Mouse (Mus musculus) regulatory T cell (primary cell): Measurements from ENCODE around the gene Rgl2.

Experiments
- in situ Hi-C: fragments of 300-600 bp; cut with MboI, MseI; formaldehyde crosslinking; loops from one replicate; pipeline ENCODE4 v1.15.1; 2025; ENCODE audit warnings: high pct_unique_total_duplicates

The Rgl2 gene

GRCm38 (mm10) chr17:33959948-33960347 is 30.6 kb downstream of the Rgl2 start:
- in situ Hi-C loops: loop anchor here (5.0 kb wide), 1 partner anchor 62 kb away; the partner anchor contains the start of gene Ring1

GRCm38 (mm10) chr17:33962876-33963275 is 33.5 kb downstream of the Rgl2 start:
- in situ Hi-C loops: no loop called here

DNA sequence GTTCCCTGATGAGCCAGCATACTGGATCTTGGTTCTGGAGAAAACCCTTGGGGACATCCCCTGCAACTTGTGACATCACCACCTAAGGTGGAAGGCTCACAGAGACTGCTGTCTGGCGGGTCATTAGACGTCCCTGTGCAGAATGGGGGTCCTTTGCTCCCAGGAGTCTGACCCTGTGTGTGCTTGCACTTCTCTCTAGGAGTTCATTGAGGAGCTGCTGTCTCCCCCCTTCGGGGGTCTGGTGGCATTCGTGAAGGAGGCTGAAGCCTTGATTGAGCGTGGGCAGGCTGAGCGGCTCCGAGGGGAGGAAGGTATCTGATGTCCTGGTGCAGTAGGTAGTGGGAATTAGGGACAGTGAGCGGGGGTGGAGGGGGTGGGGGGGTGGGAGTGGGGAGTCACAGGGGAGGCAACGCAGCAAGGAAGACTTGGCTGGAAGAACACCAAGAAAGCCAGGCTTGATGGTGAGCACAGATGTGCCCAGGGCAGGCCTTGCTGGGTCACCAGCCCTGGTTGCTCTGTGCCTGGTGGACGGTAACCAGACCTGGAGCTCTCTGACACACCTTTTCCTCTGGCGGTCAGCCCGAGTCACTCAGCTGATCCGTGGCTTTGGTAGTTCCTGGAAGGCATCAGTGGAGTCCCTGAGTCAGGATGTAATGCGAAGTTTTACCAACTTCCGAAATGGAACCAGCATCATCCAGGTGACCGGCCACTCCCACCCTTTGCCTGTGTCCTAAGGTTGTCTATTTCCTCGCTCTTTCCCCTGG is 35.9 kb downstream of the Rgl2 start:
- in situ Hi-C loops: no loop called here

DNA sequence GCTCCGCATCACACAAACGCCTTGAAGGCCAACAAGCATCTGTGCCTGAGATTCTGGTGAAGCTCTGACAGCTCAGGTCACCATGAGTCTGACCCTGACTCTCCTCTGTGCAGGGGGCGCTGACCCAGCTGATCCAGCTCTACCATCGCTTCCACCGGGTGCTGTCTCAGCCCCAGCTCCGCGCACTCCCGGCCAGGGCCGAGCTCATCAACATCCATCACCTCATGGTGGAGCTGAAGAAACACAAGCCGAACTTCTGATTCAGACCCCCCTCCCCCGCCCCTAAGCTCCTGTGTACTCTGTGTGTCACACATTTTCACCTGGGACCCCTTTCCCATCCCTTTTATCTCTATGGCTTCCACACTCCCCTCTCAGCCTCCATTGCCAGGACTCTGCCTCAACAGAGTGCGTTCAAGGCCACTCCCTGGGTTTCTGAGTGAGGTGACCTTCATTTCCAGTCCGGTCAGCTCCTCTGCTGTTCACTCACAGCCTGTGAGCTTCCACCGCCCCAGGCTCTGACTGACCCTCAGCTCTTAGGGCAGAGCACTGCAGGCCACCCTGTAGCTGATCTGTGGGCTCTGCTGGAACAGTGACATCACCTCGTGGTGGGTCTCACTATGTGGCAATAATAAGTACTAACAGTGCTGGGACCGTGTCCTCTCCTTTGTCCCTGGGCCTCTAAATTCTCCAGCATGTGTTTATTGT is 36.7 kb downstream of the Rgl2 start:
- in situ Hi-C loops: no loop called here

DNA sequence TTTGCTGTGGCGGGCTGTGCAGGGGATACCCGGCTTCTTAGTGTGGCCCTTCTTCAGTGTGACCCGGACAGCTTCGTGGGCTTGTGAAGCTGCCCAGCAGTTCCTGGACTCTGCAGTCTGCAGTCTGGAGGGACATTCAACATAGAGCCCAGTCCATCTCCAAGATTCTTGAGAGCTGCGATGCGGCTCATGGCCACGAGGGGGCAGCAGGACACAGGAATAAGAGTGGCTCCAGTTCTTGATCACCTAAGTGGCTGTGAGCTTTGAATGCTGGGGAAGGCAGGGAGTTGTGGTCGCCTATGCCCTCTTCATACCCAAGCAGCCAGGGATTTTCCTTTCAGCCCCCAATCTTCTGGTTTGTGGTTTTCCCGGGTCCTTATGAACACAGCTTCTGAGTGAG is 39.1 kb downstream of the Rgl2 start:
- in situ Hi-C loops: no loop called here

DNA sequence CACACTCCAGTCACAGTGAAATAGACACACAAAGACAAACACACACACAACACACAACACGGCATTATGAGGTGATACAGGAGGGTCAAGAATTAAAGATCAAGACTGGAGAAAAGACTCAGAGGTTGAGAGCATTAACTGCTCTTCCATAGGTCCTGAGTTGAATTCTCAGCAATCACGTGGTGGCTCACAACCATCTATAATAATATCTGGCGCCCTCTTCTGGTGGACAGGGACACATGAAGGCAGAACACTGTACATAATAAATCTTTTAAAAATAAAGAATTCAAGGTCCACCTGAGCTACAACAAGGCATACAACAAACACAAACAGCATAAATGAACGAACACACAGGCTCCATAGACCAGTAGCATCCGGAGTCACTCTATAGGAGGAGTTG is 39.6 kb downstream of the Rgl2 start:
- in situ Hi-C loops: no loop called here

DNA sequence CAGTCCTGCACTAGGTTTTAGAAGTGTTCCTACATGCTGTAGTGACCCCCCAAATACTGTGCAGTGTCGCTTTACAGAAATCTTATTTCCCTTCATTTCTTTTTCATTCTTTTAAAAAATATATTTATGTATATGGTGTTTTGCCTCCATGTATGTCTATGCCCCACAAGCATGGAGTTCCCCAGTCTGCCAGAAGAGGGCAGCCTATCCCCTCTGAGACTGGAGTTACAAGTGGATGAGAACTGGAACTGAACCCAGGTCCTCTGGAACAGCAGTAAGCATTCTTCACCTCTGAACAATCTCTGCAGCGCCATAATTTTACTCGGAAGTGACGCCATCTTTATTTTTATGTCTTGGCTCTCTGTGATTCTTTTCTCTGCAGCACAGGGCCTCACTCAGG is 40.1 kb downstream of the Rgl2 start:
- in situ Hi-C loops: no loop called here

DNA sequence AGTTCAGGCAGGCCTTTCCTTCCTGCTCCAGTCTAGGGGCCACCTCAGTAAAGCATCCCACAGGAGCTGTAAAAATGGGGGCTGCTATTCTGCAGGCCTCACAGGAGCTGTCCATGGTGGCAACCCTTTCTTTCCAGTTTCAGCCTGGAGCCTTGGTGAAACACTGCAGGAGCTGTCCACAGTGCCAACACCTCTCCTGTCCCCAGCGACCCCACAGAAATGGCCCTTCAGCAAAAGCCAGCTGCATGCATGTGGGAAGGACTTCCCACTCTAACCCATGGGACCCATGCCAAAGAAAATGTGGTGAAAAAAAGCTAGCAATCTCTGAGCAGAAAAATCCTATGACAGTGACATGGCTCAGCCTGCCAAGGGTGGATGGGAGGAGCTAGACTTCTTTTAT is 43.3 kb downstream of the Rgl2 start:
- in situ Hi-C loops: no loop called here

DNA sequence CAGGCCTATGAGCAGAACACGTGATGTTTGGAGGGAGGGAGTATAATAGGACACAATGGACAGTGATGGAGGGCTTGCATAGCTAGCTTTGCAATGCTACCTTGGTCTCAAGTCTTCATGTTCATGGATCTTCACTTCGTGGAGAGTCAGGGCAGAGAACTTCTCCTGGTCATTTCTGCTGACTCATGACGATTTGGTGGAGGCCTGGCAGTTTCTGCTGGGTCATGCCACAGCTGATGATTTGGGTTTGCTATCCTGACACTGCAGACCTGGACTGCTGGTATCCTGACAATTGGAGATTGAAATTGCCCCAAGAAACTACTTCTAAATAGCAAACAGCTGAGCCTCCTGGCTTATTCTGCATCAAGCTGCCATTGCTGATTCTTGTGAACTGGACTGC is 44.2 kb downstream of the Rgl2 start:
- in situ Hi-C loops: no loop called here

GRCm38 (mm10) chr17:33977861-33978557 is 48.7 kb downstream of the Rgl2 start:
- in situ Hi-C loops: loop anchor here (25.0 kb wide), 1 partner anchor 1409 kb away; the partner anchor contains the start of gene H2-Q4

DNA sequence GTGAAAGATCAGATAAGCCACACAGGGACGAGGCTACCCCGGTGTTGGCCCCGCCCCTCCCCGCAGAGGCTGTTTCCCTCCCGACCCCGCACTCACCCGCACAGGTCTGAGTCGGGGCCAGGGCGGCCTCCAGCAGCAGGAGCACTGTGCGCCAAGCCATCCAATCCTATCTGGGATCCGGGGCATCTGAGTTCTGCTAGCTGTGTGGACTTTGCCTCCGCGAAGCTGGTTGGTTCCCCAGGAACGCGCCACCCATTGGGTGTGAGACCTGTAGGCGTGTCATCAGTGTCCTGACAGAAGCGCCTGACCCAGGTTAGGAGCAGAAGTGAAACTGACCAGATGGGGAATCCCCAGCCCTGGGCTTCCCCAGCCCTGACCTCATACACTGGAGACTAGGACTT is 49.3 kb downstream of the Rgl2 start:
- in situ Hi-C loops: loop anchor here (25.0 kb wide), 1 partner anchor 1409 kb away; the partner anchor contains the start of gene H2-Q4

- in situ Hi-C loops: loop anchor here (25.0 kb wide), 1 partner anchor 1408 kb away; the partner anchor contains the start of gene H2-Q4
Observed at GRCm38 (mm10) chr17:33979512-33980050, 50.2 kb downstream of the Rgl2 start.

DNA sequence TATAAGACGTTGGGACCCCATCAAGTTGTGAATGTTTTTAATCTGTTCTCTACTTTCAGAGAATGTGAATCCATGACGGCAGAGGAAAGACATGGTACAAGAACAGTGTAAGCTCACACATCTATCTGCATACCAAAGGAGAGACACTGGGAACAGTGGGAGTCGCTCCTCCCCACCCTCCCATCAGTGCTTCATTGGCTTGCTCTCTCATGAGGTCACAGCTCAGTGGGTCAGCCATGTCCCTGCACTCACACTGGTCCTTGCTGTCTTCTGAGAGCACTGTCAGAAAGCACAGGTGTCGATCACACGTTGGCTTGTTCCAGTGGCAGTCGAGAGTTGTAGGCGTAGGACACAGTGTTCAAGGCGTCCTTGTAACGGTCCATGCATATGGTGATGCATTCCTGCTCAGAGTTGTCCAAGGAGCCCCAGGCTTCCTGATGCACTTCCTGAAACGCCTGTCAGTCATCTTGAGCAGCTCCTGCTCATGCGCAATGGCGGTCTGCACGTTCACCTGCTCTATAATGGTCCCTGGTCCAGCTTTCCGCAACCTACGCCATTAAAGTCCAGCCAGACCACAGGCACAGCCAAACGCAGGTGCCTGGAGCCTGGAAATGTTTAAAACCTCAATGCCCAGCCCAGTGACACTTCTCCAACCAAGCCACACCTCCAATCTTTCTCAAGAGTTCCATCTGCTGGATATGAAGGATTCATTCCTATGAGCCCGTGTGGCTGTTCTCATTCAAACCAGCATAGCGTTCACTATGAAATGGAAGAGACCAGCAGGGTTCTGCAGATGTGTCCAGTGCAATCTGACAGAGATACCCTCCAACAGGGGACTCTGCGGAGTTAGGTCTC is 51.1 kb downstream of the Rgl2 start:
- in situ Hi-C loops: loop anchor here (25.0 kb wide), 1 partner anchor 1407 kb away; the partner anchor contains the start of gene H2-Q4

DNA sequence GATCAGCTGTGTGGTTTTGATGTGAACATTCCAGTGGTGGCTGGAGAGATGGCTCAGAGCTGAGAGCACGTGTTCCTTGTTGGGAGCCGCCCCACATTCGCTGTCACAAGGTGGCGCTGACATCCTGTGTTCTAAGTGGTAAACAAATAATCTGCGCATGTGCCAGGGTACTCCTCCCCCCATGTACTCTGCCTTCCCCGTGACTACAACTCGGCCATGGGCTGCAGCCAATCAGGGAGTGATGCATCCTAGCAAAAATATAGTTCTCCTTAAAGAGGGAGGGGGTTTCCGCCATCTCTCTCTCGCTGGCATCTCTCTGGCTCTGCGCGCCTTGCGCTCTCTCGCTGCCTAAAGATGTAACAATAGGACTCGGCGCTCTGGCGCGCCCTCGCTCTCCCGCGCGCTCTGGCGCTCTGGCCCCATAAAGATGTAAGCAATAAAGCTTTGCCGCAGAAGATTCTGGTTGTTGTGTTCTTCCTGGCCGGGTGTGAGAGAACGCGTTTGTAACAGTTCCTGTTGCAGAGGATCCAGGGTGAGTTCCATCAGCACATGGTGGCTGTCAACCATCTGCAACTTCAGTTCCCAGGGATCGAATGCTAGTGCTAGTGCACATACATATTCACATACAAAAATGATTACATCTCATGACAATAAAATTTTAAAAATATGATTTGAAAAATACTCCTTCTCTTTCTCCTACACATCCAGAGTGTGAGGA is 52.0 kb downstream of the Rgl2 start:
- in situ Hi-C loops: loop anchor here (25.0 kb wide), 1 partner anchor 1406 kb away; the partner anchor contains the start of gene H2-Q4

- in situ Hi-C loops: loop anchor here (25.0 kb wide), 1 partner anchor 1405 kb away; the partner anchor contains the start of gene H2-Q4
Observed at GRCm38 (mm10) chr17:33982136-33982535, 52.8 kb downstream of the Rgl2 start.
